Mouse (Mus musculus) thymus, postnatal 0 days (tissue): ENCODE measurements around the gene Igsf8. TPM values are rescaled to one million over a fixed set of nuclear protein-coding genes. Genes with fewer than 3 reads are reported as not detected.
"Not testable (repeated sequence)": the region's sequence is repeated elsewhere in the genome, so short reads cannot be mapped to it uniquely, and the experiment has no call there.

Experiments used
- DNase-seq: peaks from one replicate; pipeline ENCODE4 v3.0.0-alpha.2; 2015; ENCODE audit warnings: low spot score
- polyA plus RNA-seq: library from polyadenylated mRNA; unstranded; fragments of >200 nt; fragmentation: Nextera tagmentation; extraction: Ambion mirVana; gene quantifications from 2 replicates; pipeline ENCODE4 v1.2.1, GENCODE M21; 2015

The Igsf8 gene
- polyA plus RNA-seq = 24.2 and 28.4 TPM in 2 replicates

DNA sequence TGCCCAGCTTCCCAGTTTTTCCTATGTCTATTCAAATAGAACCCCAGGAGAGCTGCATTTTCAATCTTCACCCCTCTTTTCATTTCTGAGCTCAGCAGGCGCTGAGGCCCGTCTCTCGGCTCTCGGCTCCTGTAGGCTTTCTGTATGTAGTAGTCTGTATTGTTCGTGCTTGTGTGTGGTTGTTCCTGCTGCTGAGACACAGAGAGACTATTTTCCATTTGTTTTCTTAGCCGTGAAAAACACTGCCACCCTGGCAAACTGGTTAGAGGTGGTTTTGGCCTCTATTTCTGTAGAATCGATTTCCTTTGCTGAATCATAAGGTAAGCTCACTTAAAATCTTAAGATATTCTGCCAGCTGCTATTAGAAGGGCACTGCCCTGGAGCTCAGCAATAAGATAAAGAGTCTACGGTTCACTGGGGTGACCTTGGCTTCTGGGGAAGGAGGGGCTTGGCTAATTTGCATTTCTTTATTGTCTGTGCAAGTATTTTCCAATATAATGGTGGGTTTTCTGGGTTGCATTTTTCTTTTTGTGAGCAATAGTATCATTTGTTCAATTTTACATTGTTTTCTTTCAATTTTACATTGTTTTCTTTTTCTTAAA, at the start of gene Igsf8:
TSS of gene Igsf8 (plus strand) at position 165 of the 602 bp plus-strand sequence.
- DNase-seq = no peak

DNA sequence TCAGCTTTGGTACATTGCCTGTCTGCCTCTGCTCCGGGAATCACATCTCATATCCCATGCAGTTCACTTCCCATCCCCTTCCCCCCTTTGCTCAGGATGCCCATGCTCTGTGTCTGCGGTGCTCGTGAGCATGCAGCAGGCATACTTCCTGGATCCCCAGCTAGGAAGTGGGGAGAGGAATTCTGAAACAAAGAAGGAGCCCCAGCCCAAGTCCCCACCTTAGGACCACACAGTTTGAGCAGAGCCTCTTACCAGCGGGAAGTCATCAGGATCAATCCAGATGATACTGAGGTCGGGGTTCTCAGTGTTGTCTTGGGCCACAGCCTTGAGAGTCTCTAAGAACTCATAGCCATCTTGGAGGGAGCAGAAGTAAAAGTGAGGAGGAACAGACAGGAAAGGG, 48.7 kb upstream of the Igsf8 start:
- no peak for DNase-seq

DNA sequence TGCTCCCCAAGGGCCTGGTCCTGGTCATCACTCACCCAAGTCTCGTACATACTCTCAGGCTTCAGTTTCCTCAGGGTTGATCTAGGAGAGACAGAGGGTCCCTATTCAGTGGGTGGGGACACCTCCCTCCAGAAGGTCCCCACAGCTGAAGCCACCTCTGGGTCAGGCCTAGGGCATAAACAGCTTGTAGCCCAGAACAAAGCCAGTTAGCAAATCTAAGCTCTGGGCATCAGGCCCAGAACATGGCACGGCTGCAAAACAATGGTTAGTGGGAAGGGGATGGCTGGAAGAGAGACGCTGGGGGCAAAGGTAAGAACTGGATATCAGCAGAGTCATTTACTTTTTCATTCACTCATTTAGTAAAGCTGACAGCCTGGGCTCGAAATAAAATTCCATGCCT, 47.7 kb upstream of the Igsf8 start:
- DNase-seq = no peak

DNA sequence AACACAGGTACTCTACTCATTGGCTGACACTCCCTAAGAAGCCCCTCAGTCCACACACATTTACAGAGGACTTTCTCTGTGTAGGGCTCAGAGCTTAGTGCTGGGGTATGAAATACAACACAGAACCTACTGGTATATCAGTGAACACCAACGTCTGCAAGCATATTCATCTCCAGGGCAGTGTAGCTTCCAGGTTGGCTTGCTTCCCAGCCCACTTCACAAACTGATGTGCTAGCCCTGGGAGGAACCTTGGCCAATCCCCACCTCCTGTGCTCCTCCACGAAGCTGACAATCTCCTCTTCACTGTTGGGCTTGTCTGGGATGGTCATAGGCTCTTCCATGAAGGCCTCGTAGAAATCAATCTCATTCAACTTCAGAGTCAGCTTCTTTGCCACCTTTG, 46.7 kb upstream of the Igsf8 start:
- no peak for DNase-seq

DNA sequence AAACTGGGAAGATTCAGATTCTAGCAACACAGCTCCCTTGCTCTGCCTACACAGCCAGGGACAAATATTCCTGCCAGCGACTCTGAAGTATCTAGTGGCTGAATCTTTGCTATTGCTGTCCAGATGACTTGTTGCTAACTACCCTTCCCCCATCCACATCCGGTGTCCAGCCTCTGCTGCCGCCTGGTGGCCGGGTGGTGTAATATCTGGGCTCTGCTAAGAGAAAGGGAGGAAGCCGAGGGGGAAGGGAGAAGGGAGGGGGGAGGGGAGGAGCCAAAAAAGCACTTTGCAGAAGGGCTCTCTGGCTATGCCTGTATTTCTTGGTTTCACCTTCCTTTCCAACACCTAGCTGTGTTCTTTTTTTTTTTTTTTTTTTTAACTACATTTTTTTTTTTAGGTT, 44.3 kb upstream of the Igsf8 start:
- peak; percentile 88 for DNase-seq

DNA sequence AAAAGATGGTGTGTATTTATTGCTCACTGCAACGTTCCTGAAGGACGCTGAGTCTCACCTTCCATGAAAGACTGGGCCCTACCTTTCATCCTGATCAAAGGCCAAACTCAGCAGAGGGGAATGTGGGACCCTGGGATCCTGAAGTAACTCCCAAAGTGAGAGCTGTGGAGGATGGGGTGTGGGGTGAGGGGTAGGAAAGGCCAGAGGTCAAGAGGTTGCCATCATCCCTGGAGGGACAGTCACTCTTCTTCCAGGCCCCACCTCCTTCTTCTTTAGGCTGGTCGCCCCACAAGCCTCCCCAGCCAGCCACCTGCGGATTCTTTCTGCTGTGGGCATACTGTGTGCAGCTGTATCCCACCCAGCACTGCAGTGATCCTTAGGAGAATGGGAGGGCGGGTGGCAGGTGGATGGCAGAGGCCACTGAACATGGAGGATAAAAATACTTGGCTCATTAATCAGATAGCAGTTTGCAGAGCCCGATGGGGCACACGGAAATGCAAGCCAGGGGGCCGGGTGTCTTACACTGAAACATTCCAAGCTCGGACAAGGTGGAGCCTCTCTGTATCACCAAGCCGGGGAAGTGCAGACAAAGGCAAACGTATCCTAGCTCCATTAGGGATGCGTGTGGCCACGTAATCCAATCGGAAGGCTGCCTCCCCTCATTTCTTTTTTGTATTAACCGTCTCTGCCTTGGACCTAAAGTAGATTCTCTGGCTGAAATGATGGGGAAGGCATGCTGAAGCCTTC, 43.1 kb upstream of the Igsf8 start:
- DNase-seq = no peak

DNA sequence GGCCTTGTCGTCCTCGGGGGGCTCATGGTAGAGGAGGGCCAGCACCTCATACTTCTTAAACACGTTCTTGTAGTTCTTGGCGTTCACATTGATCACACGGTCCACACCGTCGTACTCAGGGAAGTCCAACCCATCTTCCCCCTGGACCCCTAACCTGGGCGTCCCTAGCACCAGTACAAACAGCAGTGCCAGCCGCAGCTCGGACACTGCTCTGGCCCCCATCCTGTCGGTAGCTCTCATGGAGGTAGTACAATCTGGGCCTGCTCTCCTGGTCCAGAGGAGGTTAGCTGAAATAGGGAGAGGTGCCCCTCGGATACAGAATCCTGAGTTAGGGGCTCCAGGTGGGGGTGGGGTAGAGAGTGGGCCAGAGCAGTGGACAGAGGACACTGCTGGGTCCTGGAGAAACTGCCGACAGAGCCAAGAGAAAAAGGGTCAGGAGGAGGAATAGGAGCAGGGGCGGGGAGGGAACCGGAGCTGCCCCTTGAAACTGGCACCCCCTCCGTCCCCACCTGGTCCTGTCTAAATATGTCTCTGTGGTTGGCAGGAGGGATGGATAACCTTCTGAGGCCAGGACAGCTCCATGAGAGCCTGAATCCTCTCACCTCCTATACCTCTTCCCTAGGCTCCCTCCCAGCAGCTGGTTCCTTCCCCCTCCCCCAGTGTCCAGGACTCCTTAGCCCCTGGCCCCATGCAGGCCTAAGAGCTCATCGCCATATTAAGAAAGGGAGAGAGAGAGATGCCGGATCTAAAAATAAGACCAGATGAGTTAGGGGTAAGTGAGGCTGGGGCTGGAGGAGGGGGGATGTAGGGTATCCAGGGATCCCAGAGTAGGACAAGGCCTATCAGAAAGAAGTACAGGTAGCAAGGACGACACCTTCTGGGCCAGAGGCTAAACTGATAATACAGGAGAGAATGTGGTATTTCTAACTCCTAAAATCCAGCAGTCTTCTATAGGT, 41.7 kb upstream of the Igsf8 start, which contains the start of gene Casq1:
TSS of gene Casq1 (minus strand) at position 418 of the 956 bp plus-strand sequence.
- no peak for DNase-seq

DNA sequence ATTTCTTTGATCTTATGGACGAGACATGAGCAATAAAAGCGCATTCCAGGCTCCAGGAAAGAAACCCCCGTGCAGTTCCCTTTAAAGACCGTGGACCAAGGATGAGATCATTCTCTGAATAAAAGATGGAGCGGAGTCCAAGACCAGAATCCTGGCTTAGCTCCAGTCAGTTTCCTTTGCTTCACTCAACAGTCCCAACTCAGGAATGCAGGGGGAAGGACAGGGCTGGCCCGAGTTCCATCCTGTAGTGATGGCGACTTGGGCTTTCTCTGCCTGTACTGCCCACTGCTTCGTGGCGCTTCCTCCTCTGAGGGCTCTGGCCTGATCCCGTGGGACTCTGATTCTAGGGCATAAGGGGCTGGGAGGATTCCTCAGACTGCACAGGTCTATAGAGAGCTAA, 41.0 kb upstream of the Igsf8 start:
- DNase-seq = no peak

DNA sequence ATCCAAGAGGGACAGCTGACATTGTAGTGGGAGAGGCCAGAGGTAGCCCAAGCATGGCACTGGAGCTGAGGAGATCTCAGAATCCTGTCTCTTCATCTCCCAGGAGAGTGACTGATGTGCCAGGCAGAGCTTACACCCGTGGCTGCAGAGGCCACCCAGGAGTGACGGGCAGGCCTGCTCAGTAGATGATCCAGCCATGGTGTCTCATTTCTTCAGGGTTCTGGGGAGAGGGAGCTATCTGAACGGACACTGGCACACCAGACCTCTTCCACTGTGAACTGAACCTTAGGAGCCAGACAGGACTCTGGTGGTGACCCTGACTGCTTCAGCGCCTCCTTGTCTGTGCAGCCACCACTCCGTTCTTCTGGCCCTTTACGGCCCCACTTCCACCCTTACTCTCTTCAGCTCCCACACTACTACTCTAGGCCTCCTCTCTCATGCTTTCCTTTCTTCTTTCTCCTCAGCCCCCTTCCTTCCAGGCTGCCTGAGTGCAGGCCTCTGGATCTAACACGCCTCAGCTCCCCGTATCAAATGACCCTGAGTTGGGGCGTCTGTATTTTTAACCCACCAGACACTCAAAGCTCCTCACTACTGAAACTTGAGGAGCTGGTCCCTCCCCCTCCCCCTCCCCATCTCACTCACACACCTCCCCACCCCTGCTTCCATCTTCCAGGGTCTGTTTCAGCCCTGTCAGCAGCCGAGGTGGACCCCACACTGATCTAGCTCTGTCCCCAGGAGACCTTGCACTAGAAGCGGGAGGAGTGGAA, 40.0 kb upstream of the Igsf8 start:
- no peak for DNase-seq

DNA sequence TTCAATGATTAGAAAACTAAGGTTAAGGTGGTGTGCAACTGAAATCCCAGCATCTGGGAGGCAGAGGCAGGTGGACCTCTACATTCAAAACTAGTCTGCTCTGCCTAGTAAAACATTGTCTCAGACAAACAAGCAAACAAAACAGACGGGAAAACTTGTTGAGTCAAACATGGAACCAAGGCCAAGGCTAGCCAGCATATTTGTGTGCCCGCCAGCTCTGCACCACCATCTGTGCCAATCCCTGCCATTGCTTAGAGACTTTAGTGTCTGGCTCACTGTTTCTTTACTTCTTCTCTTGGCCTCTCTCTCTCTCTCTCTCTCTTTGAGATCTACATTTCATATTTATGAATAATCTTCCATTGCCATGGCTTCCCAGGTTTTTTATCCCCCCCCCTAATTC, 33.2 kb upstream of the Igsf8 start:
- no peak for DNase-seq

DNA sequence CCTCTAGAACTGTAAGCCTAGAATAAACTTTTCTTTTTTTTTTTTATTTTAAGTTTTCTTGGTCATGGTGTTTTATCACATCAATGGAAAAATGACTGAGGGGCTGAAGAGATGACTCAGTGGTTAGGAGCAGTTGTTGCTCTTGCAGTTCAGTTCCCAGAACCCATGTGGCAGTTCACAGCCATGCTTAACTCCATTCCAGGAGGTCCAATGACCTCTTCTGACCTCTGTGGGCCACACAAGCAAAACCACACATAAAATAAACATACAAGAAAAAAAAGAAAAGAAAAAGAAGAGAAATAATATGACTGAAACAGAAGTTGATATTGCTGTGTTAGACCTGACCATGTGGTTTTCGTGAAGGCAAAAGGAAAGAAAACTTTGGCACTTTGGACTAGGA, 32.2 kb upstream of the Igsf8 start:
- no peak for DNase-seq

DNA sequence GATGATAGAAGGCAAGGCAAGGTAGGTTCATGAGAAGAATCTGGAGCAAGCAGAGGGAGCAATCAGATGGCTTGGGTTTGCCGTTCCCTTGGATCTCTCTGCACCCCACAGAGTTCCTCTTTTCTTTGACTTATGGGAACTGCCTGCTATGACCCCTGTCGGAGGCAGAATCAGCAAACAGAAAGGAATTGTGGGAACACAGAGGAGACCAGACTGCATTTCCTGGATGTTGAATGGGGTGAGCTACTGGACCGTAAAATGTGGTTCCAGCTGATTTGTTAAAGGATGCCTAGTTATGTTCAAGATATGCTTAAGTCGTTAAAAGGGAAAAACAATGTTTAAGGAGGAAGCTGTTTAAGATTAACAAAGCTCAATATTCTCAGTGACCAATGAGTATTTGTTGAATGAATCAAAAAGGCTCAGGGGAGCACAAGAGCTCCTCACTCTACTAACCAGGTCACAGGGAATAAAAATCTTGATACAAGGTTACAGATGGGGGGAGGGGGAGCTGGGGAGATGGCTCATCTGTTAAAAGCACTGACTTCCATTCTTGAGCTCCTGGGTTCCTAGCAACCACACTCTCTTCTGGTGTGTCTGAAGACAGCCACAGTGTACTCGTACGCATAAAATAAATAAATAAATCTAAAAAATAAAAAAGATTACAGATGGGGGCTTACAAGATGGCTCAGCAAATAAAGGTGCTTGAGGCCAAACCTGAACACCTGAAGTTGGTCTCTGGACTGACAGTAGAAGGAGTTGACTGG, 20.3 kb upstream of the Igsf8 start:
- no peak for DNase-seq

DNA sequence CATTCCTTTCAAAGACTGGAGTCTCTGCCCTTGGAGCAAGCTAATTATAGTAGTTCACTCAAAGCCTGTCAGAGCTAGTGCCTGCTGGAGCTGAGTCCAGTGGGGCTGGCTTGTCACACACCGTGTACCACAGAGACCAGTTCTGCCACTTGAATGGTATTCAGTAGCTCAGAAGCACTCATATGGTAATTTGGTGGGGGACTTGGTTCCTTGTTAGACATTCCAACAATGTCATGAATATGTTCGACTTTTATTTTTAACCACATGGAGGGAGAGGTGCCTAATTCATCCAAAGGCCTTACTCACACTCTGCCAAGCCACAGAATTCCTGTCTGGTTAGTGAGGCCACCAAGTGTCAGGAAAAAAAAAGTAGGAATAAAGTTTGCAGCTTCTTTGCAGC, 19.0 kb upstream of the Igsf8 start:
- DNase-seq = no peak

DNA sequence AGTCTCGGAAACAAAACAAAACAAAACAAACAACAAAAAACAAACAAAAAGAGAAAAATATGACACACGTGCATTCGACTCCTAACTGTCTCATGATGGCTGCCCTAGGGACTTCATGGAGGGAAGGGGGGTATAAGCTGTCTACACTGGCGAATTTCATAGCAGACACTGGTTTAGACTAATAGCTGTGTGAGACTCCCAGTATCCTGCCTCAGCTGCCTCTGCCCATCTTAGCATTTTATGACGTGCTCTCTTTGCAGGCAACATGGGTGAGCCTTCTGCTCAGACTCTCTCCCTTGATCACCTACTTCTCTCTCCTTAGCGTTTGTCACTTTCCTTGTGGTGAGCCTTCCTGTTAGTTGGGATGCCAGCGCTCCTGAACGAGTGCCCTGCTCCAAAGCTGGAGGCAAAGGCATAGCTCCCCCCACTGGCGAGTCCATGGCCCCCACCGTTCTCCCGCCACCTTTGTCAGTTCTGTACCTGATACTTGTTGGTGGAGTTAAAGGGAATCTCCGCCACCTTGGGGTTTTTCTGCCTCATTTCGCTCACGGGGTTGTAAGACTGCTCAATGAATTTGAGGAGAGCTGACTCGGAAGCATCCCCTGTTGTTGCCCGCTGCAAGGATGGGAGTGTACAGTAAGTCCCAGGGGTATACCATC, 17.8 kb upstream of the Igsf8 start:
- no peak for DNase-seq

DNA sequence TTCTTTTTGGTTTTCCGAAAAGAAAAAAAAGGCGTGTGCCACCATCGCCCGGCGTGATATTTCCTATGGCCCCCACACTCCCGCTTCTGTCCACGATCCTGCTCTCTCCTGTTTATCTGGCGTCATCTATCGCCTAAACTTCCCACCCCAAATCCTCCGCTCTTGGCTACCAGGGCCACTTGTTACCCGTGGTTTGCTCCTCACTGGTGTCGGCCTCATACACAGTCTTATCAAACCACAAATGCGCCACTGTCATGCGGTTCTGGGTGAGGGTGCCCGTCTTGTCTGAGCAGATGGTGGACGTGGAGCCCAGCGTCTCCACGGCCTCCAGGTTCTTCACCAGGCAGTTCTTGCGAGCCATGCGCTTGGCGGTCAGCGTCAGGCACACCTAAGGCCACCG, 16.8 kb upstream of the Igsf8 start:
- not testable (repeated sequence) for DNase-seq

DNA sequence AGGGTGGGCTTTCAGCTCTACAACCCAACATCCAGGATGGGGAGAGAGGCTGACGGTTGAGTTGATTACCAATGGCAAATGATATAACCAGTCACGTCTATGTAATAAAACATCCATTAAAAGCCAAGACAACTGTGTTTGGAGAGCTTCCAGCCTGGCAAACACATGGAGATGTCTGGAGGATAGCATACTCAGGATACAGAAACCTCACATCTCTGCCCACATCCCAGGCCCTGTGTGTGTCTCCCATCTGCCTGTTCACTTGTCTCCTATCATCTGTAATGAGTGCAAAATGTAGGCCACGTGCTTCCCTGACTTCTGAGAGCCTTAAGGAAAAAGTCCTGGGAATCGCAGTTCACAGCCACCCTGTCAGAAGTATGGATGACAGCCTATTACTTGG, 14.2 kb upstream of the Igsf8 start:
- DNase-seq = no peak

DNA sequence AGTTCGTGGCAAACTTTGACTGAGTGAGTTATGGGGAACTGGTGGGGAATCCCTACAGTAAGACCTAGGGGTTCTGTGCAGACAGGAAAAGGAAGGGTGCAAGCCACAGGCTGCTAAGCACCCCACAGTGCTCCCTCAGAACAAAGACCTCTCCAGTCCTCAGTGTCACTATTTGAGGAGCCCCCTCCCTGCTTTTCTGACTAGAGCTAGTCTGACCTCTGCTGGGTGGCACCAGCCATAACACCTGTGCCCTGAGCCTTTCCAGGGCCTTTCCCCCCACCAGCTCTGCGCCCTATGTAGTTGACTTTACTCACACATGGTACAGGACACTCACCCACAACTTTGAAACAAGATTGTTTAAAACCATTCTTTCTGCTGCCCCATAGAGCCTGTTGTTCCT, 13.8 kb upstream of the Igsf8 start:
- DNase-seq = peak; percentile 67

DNA sequence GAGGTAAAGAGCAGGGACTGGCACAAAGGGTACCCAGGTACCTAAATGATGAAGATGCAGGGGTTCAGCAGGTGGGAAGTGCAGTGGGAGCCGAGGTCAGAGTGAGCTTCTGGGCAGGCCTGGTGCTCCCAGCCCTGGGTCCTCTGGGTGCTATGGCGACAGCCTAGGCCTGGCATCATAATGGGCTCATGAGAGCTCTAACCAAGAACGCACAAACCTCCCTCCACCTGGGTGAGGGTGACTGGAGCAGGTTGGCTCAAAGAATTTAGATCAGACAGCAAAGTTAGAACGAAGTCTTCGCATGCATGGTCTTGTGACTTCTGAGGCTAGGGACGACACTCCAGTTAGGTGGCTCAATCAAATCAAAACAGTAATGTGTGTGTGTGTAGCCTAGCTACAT, 3.1 kb upstream of the Igsf8 start, which contains the start of gene Atp1a4:
TSS of gene Atp1a4 (minus strand) at position 101 of the 400 bp plus-strand sequence.
- no peak for DNase-seq

DNA sequence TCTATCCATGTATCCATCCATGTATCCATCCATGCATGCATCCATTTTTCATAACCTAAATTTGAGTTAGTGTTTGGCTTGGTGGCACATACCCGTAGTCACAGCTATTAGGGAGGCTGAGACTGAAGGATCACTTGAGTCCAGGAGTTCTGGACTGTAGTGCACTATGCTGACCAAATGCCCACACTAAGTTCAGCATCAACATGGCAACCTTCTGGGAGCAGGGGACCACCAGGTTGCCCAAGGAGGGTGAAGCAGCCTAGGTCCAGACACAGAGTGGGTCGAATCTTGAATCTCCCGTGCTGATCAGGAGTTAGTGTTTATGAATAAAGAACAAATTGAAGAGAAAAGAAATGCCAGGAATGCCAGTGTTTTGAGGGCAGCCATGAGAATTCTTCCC, 9.8 kb downstream of the Igsf8 start:
- DNase-seq = no peak

DNA sequence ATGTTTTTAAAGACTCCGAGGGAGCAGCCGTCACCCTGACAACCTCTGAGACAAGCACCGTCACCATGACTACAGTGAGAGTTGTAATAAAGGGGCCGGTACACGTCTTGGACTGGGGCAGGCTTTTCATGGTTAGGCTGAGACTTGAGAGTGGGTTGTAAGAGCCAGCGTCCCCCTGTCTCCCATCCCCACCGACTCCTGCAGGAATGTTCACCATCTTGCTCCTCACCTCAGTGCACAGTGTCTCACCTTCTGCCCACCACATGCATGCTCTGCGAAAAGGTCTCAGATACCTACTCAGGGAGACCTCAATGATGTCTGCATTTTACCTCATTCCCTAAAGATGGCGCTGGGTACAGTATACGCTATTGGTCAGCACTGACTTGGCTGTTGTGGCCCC, 10.3 kb downstream of the Igsf8 start:
- no peak for DNase-seq
